Mouse (Mus musculus): ENCODE results near the gene Sfmbt1.

- TF ChIP-seq CTCF (IDR thresholded peaks at IDR 0.05 in 2 of 3, conservative IDR thresholded peaks at IDR 0.05 in 1 of 3; ENCODE audit: control insufficient read depth in 1 of 3, insufficient read depth in 1 of 3, low read depth in 2 of 3, low read length in 3 of 3, poor library complexity in 1 of 3, severe bottlenecking in 1 of 3) (no peak), SMC3 (IDR thresholded peaks at IDR 0.05; ENCODE audit: low read depth, low read length) (no peak), GATA1 (IDR thresholded peaks at IDR 0.05; ENCODE audit: low read depth, low read length) (no peak), NRF1 (IDR thresholded peaks at IDR 0.05; ENCODE audit: insufficient read depth, low read depth, low read length, poor library complexity, severe bottlenecking) (no peak), TCF12 (IDR thresholded peaks at IDR 0.05; ENCODE audit: low read depth, low read length) (no peak), POLR2A (IDR thresholded peaks at IDR 0.05; ENCODE audit: control insufficient read depth in 1 of 2, insufficient read depth in 1 of 2, low read depth in 1 of 2, low read length in 2 of 2, poor library complexity in 1 of 2) (no peak), TAL1 (IDR thresholded peaks at IDR 0.05; ENCODE audit: low read length) (no peak)
These were observed 137.7 kb downstream of the Sfmbt1 start for GRCm38 (mm10) chr14:30852325-30852724.

Data from MEL (cell line).